Mouse (Mus musculus) cerebellum, adult 2 months (tissue): ENCODE results near the gene Plcl2.

Experiments used
- CTCF ChIP-seq: fragments of 200-500 bp; IDR thresholded peaks from 2 replicates; pipeline ENCODE4 v1.5.1; 2011; ENCODE audit warnings: low read depth, mild to moderate bottlenecking, control low read depth, low read length, moderate library complexity, borderline replicate concordance; ENCODE audit not compliant: insufficient read depth
- POLR2A ChIP-seq: fragments of 200-500 bp; IDR thresholded peaks from 2 replicates; pipeline ENCODE4 v1.6.1; 2011; ENCODE audit warnings: low read length, control low read depth, borderline replicate concordance; ENCODE audit not compliant: insufficient read depth

GRCm38 (mm10) chr17:50509251-50510104, at the start of gene Plcl2:
- TF ChIP-seq POLR2A = 0 out of 2 replicates have a peak, but pooled peaks have one; percentile 8
- TF ChIP-seq CTCF = no peak
